Mouse (Mus musculus) ES-E14 (cell line): Measurements from ENCODE around the gene Ccdc88c. TPM values are rescaled to one million over a fixed set of nuclear protein-coding genes. Genes with fewer than 3 reads are reported as not detected.

ENCODE experiments used
- DNase-seq: peaks from one replicate; pipeline ENCODE4 v3.0.0-alpha.2; 2013; ENCODE audit warnings: low read depth, low spot score
- H3K27ac ChIP-seq: 2 replicates; pipeline ENCODE4 v1.5.1; 2012; ENCODE audit warnings: low read depth, mild to moderate bottlenecking, low read length, moderate library complexity, mixed read lengths; ENCODE audit not compliant: poor library complexity, insufficient read depth, severe bottlenecking
- H3K36me3 ChIP-seq: 2 replicates; pipeline ENCODE4 v1.6.1; 2012; ENCODE audit warnings: mild to moderate bottlenecking, low read length, moderate library complexity, mixed read lengths; ENCODE audit not compliant: control insufficient read depth, poor library complexity, insufficient read depth, severe bottlenecking
- H3K4me1 ChIP-seq, 2 experiments: fragments of 150-350 bp in 1 of 2; sonication (generic) in 1 of 2; 2 replicates each; pipeline ENCODE4 v1.6.1; 2012; ENCODE audit warnings: low read length in 2 of 2, mild to moderate bottlenecking in 1 of 2, mixed read lengths in 1 of 2; ENCODE audit not compliant: control insufficient read depth in 2 of 2, insufficient read depth in 2 of 2, poor library complexity in 1 of 2
- H3K4me3 ChIP-seq, 2 experiments: fragments of 150-350 bp in 1 of 2; sonication (generic) in 1 of 2; 2 replicates each; pipeline ENCODE4 v1.5.1; 2012; ENCODE audit warnings: low read length in 2 of 2, low read depth in 1 of 2, mild to moderate bottlenecking in 1 of 2, mixed read lengths in 1 of 2; ENCODE audit not compliant: insufficient read depth in 1 of 2, poor library complexity in 1 of 2, severe bottlenecking in 1 of 2
- H3K9ac ChIP-seq: 2 replicates; pipeline ENCODE4 v1.6.1; 2012; ENCODE audit warnings: low read depth, mild to moderate bottlenecking, low read length, mixed read lengths; ENCODE audit not compliant: poor library complexity, insufficient read depth, severe bottlenecking
- H3K9me3 ChIP-seq: fragments of 150-350 bp; sonication (generic); 2 replicates; pipeline ENCODE4 v1.6.1; 2012; ENCODE audit warnings: low read depth, mild to moderate bottlenecking, low read length; ENCODE audit not compliant: control insufficient read depth, insufficient read depth
- CHD2 ChIP-seq: IDR thresholded peaks from 2 replicates; pipeline ENCODE4 v1.6.1; 2014; ENCODE audit warnings: mild to moderate bottlenecking, low read depth, low read length, inconsistent platforms
- HCFC1 ChIP-seq: IDR thresholded peaks from 2 replicates; pipeline ENCODE4 v1.6.1; 2012; ENCODE audit warnings: low read length, inconsistent platforms, borderline replicate concordance; ENCODE audit not compliant: insufficient read depth
- MAFK ChIP-seq: IDR thresholded peaks from 2 replicates; pipeline ENCODE4 v1.6.1; 2014; ENCODE audit warnings: mild to moderate bottlenecking, low read depth, low read length, inconsistent platforms; ENCODE audit not compliant: insufficient read depth
- ZC3H11A ChIP-seq: IDR thresholded peaks from 2 replicates; pipeline ENCODE4 v1.6.1; 2012; ENCODE audit warnings: low read depth, mild to moderate bottlenecking, inconsistent platforms, low read length, borderline replicate concordance
- ZNF384 ChIP-seq: IDR thresholded peaks from 2 replicates; pipeline ENCODE4 v1.6.1; 2012; ENCODE audit warnings: low read depth, low read length, inconsistent platforms
- in situ Hi-C, 2 experiments: fragments of 600-800 bp; cut with MboI; formaldehyde crosslinking; loops; one replicate each; pipeline ENCODE4 v1.15.1; 2025; ENCODE audit warnings: low sequenced_read_pairs in 2 of 2, inconsistent platforms in 1 of 2; ENCODE audit not compliant: unreplicated experiment in 2 of 2
- total RNA-seq: library from RNA; depleted of rRNA; stranded (reverse); fragments of 300-350 nt; gene quantifications from 2 replicates; pipeline ENCODE4 v1.2.3, GENCODE M21; 2012

The Ccdc88c gene
- total RNA-seq, 1 experiment: 35.7 TPM

- H3K27ac ChIP-seq: no peak overlapping the region
These were observed 76.5 kb downstream of the Ccdc88c start for GRCm38 (mm10) chr12:100952193-100952931.

GRCm38 (mm10) chr12:100949146-100949545 lies 79.7 kb downstream of the Ccdc88c start:
- Histone ChIP-seq H3K4me1 (peaks cover 0 to 4% of the 10 kb centered on the region in 2 experiments; a peak in 1 of 4 replicates), H3K9me3 (no peaks in the 10 kb centered on the region), H3K27ac (no peak overlapping the region), H3K36me3 (peaks cover 52% of the 10 kb centered on the region), H3K4me3 (no peak overlapping the region), H3K9ac (no peak overlapping the region)
- TF ChIP-seq HCFC1 (no peak), ZNF384 (no peak), MAFK (no peak), ZC3H11A (no peak), CHD2 (no peak)
- DNase-seq: no peak
- in situ Hi-C loops: no loop called here

More at GRCm38 (mm10) chr12:100952193-100952931, 76.5 kb downstream of the Ccdc88c start:
- DNase-seq: peak; percentile 78
- Histone ChIP-seq H3K36me3 (peaks cover 29% of the 10 kb centered on the region; the same call in 1 of the 2 replicates), H3K9me3 (no peaks in the 10 kb centered on the region), H3K4me3 (no peak overlapping the region), H3K9ac (no peak overlapping the region), H3K4me1 (peaks cover 0 to 4% of the 10 kb centered on the region in 2 experiments; a peak in 1 of 4 replicates)
- in situ Hi-C loops: loop anchor here in 1 of 2 experiments (5.0 kb wide), 1 partner anchor 75 kb away; the partner anchor contains the start of gene Ccdc88c
- TF ChIP-seq ZNF384: no peak
- no peak for TF ChIP-seq CHD2
- no peak for TF ChIP-seq HCFC1
- TF ChIP-seq MAFK: no peak; the same call in 1 of the 2 replicates
- TF ChIP-seq ZC3H11A: no peak

DNA sequence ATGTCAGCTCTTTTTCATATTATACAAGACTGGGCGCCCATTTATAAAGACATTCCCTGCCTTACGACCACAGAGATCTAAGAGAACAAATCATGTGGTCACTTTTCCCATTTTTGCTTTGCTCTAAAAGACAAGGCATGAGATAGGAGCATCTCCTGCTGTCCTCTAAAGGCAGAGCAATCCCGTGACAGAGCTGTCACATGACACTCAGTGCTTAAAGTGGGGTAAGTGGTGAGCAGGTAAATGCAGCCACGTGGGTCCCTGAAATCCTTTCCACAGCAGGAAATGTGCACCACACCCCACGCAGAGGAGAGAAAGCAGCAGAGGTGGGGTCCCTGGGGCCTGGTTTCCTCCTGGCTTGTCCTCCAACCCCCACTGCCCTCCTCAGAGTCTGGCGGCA lies 80.8 kb downstream of the Ccdc88c start:
- TF ChIP-seq HCFC1 (no peak), ZC3H11A (no peak), ZNF384 (no peak), CHD2 (no peak), MAFK (no peak)
- H3K4me1 ChIP-seq: peaks cover 0 to 4% of the 10 kb centered on the region in 2 experiments; a peak in 1 of 4 replicates
- no peak overlapping the region for H3K4me3 ChIP-seq
- in situ Hi-C loops: no loop called here
- no peak overlapping the region for H3K27ac ChIP-seq
- no peak for DNase-seq
- H3K9ac ChIP-seq: no peak overlapping the region
- H3K36me3 ChIP-seq: peaks cover 56% of the 10 kb centered on the region
- H3K9me3 ChIP-seq: no peaks in the 10 kb centered on the region

DNA sequence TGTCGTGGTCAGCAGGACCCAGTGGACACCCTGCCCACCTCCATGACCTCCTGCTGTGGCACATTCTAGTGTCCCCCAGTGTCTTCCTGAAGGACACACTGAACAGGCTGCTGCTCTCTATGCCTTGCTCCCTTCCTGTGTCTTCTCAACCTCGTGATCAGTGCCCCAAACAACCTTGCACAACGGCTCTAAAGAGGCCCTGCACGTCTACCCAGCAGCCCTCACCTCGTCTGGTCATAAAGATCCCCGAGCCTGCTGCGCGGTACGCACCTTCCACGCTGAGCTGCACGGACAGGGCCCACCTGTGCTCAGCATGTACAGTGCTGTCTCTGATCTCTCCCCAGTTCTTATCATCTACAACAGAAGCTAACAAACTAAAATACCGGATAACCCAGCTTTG lies 82.9 kb downstream of the Ccdc88c start:
- peaks cover 56% of the 10 kb centered on the region for H3K36me3 ChIP-seq
- in situ Hi-C loops: no loop called here

More for the DNA sequence above, 82.9 kb downstream of the Ccdc88c start:
- Histone ChIP-seq H3K9ac (no peak overlapping the region), H3K9me3 (no peaks in the 10 kb centered on the region), H3K4me1 (peaks cover 0 to 4% of the 10 kb centered on the region in 2 experiments; a peak in 1 of 4 replicates), H3K4me3 (no peak overlapping the region), H3K27ac (no peak overlapping the region)
- DNase-seq: no peak
- TF ChIP-seq ZNF384 (no peak), MAFK (no peak), HCFC1 (no peak), CHD2 (no peak), ZC3H11A (no peak)
